Mouse (Mus musculus) Patski (cell line): Measurements from ENCODE around the gene Sertad2. TPM values are rescaled to one million over a fixed set of nuclear protein-coding genes. Genes with fewer than 3 reads are reported as not detected.

Source experiments
- ATAC-seq: fragments of 100-300 bp; one replicate; pipeline ENCODE4 v1.8.0; 2021
- CTCF ChIA-PET: fragments of 350-600 bp; sonication (Branson Sonifier 250); formaldehyde crosslinking; loops from one replicate; lab custom pipeline; 2022; ENCODE audit warnings: inconsistent platforms; lab: Charles Lee
- POLR2A ChIA-PET: fragments of 350-600 bp; sonication (Branson Sonifier 250); formaldehyde crosslinking; loops from one replicate; lab custom pipeline; 2022; ENCODE audit warnings: antibody characterized with exemption, inconsistent platforms; lab: Charles Lee
- DNase-seq: peaks from one replicate; pipeline ENCODE4 v3.0.0-alpha.2; 2011; ENCODE audit warnings: low read depth, low spot score
- H3K27me3 ChIP-seq: fragments of 371-371 bp; one replicate; pipeline ENCODE4 v1.5.1; 2021
- CTCF ChIP-seq: fragments of 100-300 bp; IDR thresholded peaks from one replicate; pipeline ENCODE4 v1.5.1; 2021
- in situ Hi-C: fragments of 300-500 bp; cut with MboI; formaldehyde crosslinking; loops from 3 replicates; pipeline ENCODE4 v1.11.1; 2018; ENCODE audit warnings: low pct_unique_long_range_greater_than_20kb, mixed read lengths
- polyA plus RNA-seq: library from polyadenylated mRNA; unstranded; gene quantifications from one replicate; pipeline ENCODE4 v1.2.3, GENCODE M21; 2021

The Sertad2 gene
- polyA plus RNA-seq, 1 experiment from 2014 or later = 25.6 TPM

GRCm38 (mm10) chr11:20651166-20651565 lies 108.1 kb downstream of the Sertad2 start:
- no peak for ATAC-seq
- H3K27me3 ChIP-seq = no peaks in the 10 kb centered on the region
- TF ChIP-seq CTCF = no peak
- ChIA-PET CTCF (no interaction called here), POLR2A (interaction anchor here (0.7 kb wide), 1 partner anchor 67 kb away, joined by 4 read pairs; no protein-coding TSS in a partner anchor)
- in situ Hi-C loops = loop anchor here (25.0 kb wide), 1 partner anchor 261 kb away; no protein-coding TSS in a partner anchor
- no peak for DNase-seq

DNA sequence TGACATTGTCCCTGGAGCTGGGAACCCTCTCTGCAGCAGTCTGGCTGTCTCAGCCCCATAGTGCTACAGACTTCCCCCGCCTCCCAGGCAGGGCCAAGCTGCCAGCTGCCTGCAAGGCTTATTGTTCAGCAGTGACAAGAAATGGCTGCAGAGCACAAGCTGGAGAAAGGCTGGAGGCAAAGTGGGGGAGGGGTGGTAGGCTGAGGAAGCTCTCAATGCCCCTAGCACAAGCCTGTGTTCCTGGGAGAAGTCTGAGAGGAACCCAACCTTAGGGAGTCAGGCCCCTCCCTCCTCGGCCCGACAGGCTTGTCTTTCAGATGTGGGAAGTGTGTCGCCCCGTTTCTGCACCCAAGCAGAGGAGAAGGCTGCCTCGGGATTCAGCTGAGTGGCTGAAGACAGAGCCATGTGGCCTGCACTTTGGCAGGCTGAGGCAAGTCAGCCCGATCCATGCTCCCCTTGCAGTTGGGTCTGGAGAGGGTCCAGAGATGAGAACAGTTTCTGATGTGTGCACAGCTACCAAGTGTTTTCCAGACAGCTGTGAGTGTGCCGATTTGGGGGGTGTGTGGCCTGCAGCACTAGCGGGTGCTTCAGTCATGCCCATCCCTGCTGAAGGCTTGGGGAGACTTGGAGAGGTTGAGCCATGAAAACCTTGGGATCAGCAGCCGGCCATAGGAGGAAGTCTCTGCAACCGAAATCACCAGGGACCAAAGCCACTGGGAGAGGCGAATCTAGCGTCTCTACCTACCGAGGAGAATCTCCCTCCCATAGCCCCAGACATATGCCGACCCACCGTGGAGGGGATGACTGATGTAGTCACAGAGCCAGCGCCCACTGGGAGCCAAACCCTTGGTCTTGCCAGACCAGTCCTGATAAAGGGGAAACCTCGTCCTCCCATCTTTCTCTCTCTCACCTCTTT lies 113.0 kb downstream of the Sertad2 start:
- in situ Hi-C loops = loop anchor here (25.0 kb wide), 1 partner anchor 256 kb away; no protein-coding TSS in a partner anchor
- ATAC-seq = no peak
- no peak for DNase-seq
- ChIA-PET POLR2A (interaction anchor here (0.5 kb wide), 1 partner anchor 17 kb away, joined by 3 read pairs; no protein-coding TSS in a partner anchor), CTCF (interaction anchor here (1.8 kb wide), 1 partner anchor 11 kb away, joined by 6 read pairs; no protein-coding TSS in a partner anchor)
- no peaks in the 10 kb centered on the region for H3K27me3 ChIP-seq
- TF ChIP-seq CTCF = no peak

GRCm38 (mm10) chr11:20656711-20657057 lies 113.6 kb downstream of the Sertad2 start:
- ChIA-PET CTCF (interaction anchor here (1.8 kb wide), 1 partner anchor 12 kb away, joined by 6 read pairs; no protein-coding TSS in a partner anchor), POLR2A (no interaction called here)
- TF ChIP-seq CTCF = no peak
- no peaks in the 10 kb centered on the region for H3K27me3 ChIP-seq
- in situ Hi-C loops = loop anchor here (25.0 kb wide), 1 partner anchor 256 kb away; no protein-coding TSS in a partner anchor
- DNase-seq (no peak), ATAC-seq (no peak)

DNA sequence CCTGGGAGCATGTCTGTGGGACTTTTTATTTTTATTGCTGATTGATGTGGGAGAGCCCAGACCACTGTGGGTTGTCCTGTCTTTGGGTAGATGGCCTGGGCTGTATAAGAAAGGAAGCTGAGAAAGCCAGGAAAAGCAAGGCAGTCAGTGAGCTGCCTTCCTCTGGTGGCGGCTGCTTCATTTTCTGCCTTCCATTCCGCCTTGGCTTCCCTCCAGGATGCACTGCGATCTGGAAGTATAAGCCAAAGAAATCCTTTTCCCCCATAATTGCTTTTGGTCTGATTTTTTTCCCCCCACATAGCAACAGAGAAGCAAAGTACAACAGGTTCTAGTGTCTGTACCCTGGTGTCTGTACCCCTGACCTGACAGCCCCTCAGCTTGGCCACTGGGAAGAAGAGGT lies 116.0 kb downstream of the Sertad2 start:
- CTCF ChIA-PET = no interaction called here
- POLR2A ChIA-PET = no interaction called here
- H3K27me3 ChIP-seq = no peaks in the 10 kb centered on the region
- DNase-seq (no peak), ATAC-seq (no peak)
- TF ChIP-seq CTCF = no peak
- in situ Hi-C loops = loop anchor here (25.0 kb wide), 1 partner anchor 253 kb away; no protein-coding TSS in a partner anchor

GRCm38 (mm10) chr11:20660111-20661097 lies 117.4 kb downstream of the Sertad2 start:
- CTCF ChIA-PET = interaction anchor here (1.0 to 1.9 kb wide), 3 partner anchors 21 to 44 kb away, joined by 3 to 4 read pairs (median 3); no protein-coding TSS in a partner anchor
- ATAC-seq = no peak

DNA sequence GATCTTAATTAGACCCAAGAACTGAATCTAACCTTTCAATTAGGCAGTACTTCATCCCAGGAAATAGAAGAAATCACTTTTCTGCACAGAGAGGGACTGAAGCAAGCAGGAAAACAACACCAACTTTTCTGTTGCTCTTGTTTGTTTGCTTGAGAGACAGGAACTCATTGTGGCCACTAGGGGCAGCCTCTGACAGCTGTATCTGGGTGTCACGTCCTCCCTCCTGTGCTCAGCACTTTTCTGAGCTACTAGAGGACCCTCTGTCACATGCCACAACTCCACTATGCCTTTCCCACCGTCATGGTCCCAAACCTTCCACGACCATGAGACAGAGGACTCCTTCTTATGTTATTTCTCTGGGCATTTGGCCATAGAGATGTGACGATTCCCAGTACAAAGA lies 118.6 kb downstream of the Sertad2 start:
- DNase-seq (no peak), ATAC-seq (no peak)
- TF ChIP-seq CTCF = no peak
- in situ Hi-C loops = loop anchor here (25.0 kb wide), 1 partner anchor 251 kb away; no protein-coding TSS in a partner anchor
- ChIA-PET POLR2A (no interaction called here), CTCF (interaction anchor here (0.8 to 2.5 kb wide), 4 partner anchors 19 to 84 kb away, joined by 3 to 5 read pairs (median 4); no protein-coding TSS in a partner anchor)
- no peaks in the 10 kb centered on the region for H3K27me3 ChIP-seq

More at GRCm38 (mm10) chr11:20660111-20661097, 117.4 kb downstream of the Sertad2 start:
- no peaks in the 10 kb centered on the region for H3K27me3 ChIP-seq
- POLR2A ChIA-PET = interaction anchor here (0.6 to 0.7 kb wide), 2 partner anchors 229 to 583 kb away, joined by 3 read pairs; no protein-coding TSS in a partner anchor
- DNase-seq = no peak
- TF ChIP-seq CTCF = no peak
- in situ Hi-C loops = loop anchor here (25.0 kb wide), 1 partner anchor 252 kb away; no protein-coding TSS in a partner anchor

DNA sequence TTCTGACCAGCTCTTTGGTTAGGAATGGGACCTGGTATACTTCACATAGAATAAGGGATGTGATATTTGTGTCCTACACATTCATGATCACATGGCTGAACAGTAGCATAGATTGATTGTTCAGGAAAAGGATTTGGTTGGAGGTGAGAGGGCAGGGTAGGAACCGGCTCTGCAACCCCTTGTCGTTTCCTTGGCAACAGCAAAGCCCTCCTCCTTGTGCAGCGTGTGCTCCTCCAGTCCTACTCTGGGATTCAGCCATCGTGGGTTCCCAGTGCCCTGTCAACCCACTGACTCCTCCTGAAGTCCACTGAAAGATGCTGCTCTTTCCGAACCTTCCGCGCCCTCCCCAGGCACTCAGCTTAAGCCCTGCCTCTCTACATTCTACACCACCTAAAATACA lies 119.8 kb downstream of the Sertad2 start:
- in situ Hi-C loops = loop anchor here (25.0 kb wide), 1 partner anchor 249 kb away; no protein-coding TSS in a partner anchor
- CTCF ChIA-PET = interaction anchor here (1.0 to 2.5 kb wide), 2 partner anchors 12 to 31 kb away, joined by 3 to 5 read pairs; no protein-coding TSS in a partner anchor
- POLR2A ChIA-PET = no interaction called here
- ATAC-seq (no peak), DNase-seq (no peak)
- H3K27me3 ChIP-seq = no peaks in the 10 kb centered on the region
- no peak for TF ChIP-seq CTCF

DNA sequence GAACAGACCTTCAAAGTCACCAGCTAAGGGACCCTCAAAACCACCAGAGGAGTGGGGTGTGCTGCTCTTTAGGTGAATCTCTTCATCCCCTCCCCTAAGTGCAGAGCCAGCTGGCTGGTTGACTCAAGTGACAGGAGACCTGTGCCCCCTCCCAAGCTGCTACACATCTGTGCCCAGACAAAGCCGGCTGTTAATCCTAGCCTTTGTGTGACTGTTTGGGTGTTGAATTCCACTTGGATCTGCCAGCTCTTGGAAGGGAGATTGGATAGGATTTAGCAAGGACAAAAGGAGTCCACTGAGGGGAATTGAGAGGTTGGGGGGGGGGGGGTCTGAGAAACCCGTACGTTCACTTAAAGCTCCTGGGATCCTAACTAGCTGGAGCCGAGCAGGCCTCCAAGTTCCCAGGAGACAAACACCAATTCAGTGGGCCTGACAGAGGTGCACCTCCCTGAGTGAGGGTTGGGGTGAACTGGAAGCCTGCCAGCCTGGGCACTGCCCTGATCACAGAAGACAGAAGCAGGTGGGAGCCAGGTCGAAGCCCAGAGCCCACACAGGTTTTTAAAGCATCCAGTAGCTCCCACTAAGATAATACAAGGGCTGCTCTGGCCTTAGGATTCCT lies 120.6 kb downstream of the Sertad2 start:
- in situ Hi-C loops = loop anchor here (25.0 kb wide), 1 partner anchor 249 kb away; no protein-coding TSS in a partner anchor
- no peak for TF ChIP-seq CTCF
- no peak for ATAC-seq
- no peaks in the 10 kb centered on the region for H3K27me3 ChIP-seq
- CTCF ChIA-PET = interaction anchor here (1.5 to 2.5 kb wide), 2 partner anchors 31 to 32 kb away, joined by 5 read pairs; no protein-coding TSS in a partner anchor
- POLR2A ChIA-PET = interaction anchor here (1.3 kb wide), 1 partner anchor 12 kb away, joined by 4 read pairs; no protein-coding TSS in a partner anchor
- DNase-seq = no peak

GRCm38 (mm10) chr11:20664878-20665277 lies 121.8 kb downstream of the Sertad2 start:
- TF ChIP-seq CTCF = no peak
- H3K27me3 ChIP-seq = no peaks in the 10 kb centered on the region
- POLR2A ChIA-PET = interaction anchor here (1.3 kb wide), 1 partner anchor 11 kb away, joined by 4 read pairs; no protein-coding TSS in a partner anchor
- CTCF ChIA-PET = interaction anchor here (1.1 to 1.5 kb wide), 3 partner anchors 11 to 30 kb away, joined by 3 to 6 read pairs (median 5); no protein-coding TSS in a partner anchor
- ATAC-seq (no peak), DNase-seq (no peak)
- in situ Hi-C loops = loop anchor here (25.0 kb wide), 1 partner anchor 247 kb away; no protein-coding TSS in a partner anchor
